Mouse (Mus musculus) lung, embryonic 16.5 days (tissue): ENCODE measurements around the gene Zpr1. TPM values are rescaled to one million over a fixed set of nuclear protein-coding genes. Genes with fewer than 3 reads are reported as not detected.

Experiments used
- ATAC-seq: fragments of 200-750 bp; cut with Nextera tagmentation; 2 replicates; pipeline ENCODE4 v1.8.0; 2017; ENCODE audit warnings: low read depth, mild to moderate bottlenecking, moderate library complexity
- H3K27ac ChIP-seq: fragments of 300-500 bp; sonication (generic); 2 replicates; pipeline ENCODE4 v1.5.1; 2014; ENCODE audit warnings: mild to moderate bottlenecking, control low read depth, low read length
- H3K27me3 ChIP-seq: fragments of 300-500 bp; sonication (generic); 2 replicates; pipeline ENCODE4 v1.6.1; 2014; ENCODE audit warnings: low read depth, low read length, mixed read lengths; ENCODE audit not compliant: control insufficient read depth, insufficient read depth
- H3K36me3 ChIP-seq: fragments of 300-500 bp; sonication (generic); 2 replicates; pipeline ENCODE4 v1.6.1; 2014; ENCODE audit warnings: low read length; ENCODE audit not compliant: control insufficient read depth, insufficient read depth
- H3K4me1 ChIP-seq: fragments of 300-500 bp; sonication (generic); replicated peaks from 2 replicates; pipeline ENCODE4 v1.6.1; 2014; ENCODE audit warnings: low read length, mixed read lengths; ENCODE audit not compliant: control insufficient read depth, insufficient read depth
- H3K4me2 ChIP-seq: fragments of 300-500 bp; sonication (generic); 2 replicates; pipeline ENCODE4 v1.6.1; 2014; ENCODE audit warnings: low read depth, low read length, control low read depth
- H3K4me3 ChIP-seq: fragments of 300-500 bp; sonication (generic); 2 replicates; pipeline ENCODE4 v1.5.1; 2014; ENCODE audit warnings: mild to moderate bottlenecking, low read length, control low read depth
- H3K9ac ChIP-seq: fragments of 300-500 bp; sonication (generic); 2 replicates; pipeline ENCODE4 v1.6.1; 2014; ENCODE audit warnings: low read length, control low read depth
- H3K9me3 ChIP-seq: fragments of 300-500 bp; sonication (generic); 2 replicates; pipeline ENCODE4 v1.6.1; 2016; ENCODE audit warnings: low read length; ENCODE audit not compliant: control insufficient read depth
- WGBS: fragments of 180-500 bp; shearing (Covaris S2); extraction: QIAGEN DNeasy Blood & Tissue Kit; methylation state at CpG from one replicate; pipeline ENCODE4 v1.1.7; 2014; 5-methylcytosine and 5-hydroxymethylcytosine counted together
- polyA plus RNA-seq: library from polyadenylated mRNA; unstranded; fragments of >200 nt; fragmentation: Nextera tagmentation; extraction: Ambion mirVana; gene quantifications from 2 replicates; pipeline ENCODE4 v1.2.1, GENCODE M21; 2015

The Zpr1 gene
- 44.8 and 46.6 TPM in 2 replicates for polyA plus RNA-seq

DNA sequence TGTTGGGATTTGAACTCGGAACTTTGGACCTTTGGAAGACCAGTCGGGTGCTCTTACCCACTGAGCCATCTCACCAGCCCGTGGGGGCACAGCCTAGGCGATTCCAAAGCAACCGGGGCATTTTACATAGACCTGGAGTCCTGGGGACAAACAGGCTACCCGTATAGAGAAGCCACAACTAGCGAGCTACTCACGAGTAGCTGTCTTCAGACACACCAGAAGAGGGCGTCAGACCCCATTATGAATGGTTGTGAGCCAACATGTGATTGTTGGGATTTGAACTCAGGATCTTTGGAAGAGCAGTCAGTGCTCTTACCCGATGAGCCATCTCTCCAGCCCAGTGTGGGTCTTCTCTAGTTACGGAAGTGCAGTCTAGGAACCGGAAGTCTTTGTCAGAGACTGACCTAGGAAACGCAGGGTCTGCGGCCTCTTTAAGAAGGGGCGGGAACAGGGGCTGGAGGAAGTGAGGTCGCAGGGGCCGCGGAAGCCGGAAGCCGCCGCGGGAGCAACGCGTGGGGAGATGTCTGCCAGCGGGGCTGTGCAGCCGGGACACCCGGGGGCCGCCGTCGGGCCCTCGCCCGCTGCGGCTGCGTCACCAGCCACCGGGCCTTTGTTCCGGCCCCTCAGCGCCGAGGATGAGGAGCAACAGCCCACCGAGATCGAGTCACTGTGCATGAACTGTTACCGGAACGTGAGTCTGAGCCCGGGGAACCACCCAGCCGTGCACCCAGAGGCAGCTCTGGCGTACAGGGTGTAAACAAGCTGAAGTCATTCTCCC lies at the start of gene Zpr1:
Zpr1 (plus strand) TSS at position 388 of the 778 bp plus-strand sequence.
- H3K9me3 ChIP-seq: no peaks in the 10 kb centered on the region
- peak within 1 kb of the TSS; percentile 79 for H3K4me2 ChIP-seq
- H3K27ac ChIP-seq: peak within 1 kb of the TSS; percentile 45; the same call in 1 of the 2 replicates
- peaks cover 6% of the 10 kb centered on the region for H3K4me1 ChIP-seq
- WGBS: 5% methylated on average over 45 of the region's 45 CpGs
- peak within 1 kb of the TSS; percentile 82 for H3K4me3 ChIP-seq
- peaks cover 9% of the 10 kb centered on the region for H3K27me3 ChIP-seq
- peaks cover 21% of the 10 kb centered on the region for H3K36me3 ChIP-seq
- ATAC-seq: peak; percentile 96
- H3K9ac ChIP-seq: peak within 1 kb of the TSS; percentile 72

DNA sequence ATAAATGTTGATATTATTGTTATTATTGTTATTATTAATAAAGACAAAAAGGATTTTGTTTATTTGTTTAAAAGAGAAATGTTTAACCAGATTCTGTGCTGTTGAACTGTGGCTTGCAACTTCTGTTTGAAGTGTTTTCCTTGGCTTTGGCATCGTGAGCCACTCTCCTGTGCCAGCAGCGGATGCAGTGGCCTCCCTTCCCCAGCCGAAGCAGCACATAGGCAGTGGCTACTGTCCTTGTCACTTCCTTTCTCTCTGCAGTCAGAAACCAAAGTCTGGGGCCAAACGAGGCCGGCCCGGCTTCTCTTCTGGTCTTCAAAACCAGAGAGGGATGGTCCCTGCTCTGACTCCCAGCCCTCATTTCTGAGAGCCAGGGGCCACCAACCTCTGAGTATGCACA lies 49.8 kb upstream of the Zpr1 start:
- no peaks in the 10 kb centered on the region for H3K4me1 ChIP-seq
- no peak overlapping the region for H3K9ac ChIP-seq
- no peak overlapping the region for H3K4me3 ChIP-seq
- H3K36me3 ChIP-seq: peaks cover 21% of the 10 kb centered on the region
- no peaks in the 10 kb centered on the region for H3K27me3 ChIP-seq
- H3K9me3 ChIP-seq: no peaks in the 10 kb centered on the region
- ATAC-seq: no peak
- H3K27ac ChIP-seq: no peak overlapping the region
- no peak overlapping the region for H3K4me2 ChIP-seq
- WGBS: 76% methylated on average over 6 of the region's 6 CpGs

DNA sequence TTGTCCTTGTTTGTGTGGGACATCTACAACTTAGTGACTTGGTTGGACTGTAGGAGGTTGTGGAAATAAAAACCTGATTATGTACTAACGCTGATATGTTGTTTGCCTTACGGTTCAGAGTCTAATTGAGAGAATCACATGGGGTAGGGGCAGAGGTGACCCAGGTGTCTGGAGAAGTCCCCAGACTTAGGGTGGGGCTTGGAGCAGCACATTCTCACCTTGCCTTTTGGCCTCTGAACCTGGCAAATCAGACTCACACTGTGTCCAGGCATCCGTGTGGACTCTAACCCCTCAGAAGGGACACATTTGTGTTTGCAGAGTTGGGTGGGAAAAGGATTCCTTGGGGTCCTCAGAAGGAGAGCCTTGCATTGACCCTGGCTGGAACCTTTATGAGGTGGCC lies 48.8 kb upstream of the Zpr1 start:
- Histone ChIP-seq H3K4me3 (no peak overlapping the region), H3K27ac (no peak overlapping the region), H3K4me1 (no peaks in the 10 kb centered on the region), H3K36me3 (peaks cover 21% of the 10 kb centered on the region), H3K9me3 (no peaks in the 10 kb centered on the region), H3K4me2 (no peak overlapping the region), H3K9ac (no peak overlapping the region), H3K27me3 (no peaks in the 10 kb centered on the region)
- 77% methylated on average over 3 of the region's 3 CpGs for WGBS
- ATAC-seq: no peak

DNA sequence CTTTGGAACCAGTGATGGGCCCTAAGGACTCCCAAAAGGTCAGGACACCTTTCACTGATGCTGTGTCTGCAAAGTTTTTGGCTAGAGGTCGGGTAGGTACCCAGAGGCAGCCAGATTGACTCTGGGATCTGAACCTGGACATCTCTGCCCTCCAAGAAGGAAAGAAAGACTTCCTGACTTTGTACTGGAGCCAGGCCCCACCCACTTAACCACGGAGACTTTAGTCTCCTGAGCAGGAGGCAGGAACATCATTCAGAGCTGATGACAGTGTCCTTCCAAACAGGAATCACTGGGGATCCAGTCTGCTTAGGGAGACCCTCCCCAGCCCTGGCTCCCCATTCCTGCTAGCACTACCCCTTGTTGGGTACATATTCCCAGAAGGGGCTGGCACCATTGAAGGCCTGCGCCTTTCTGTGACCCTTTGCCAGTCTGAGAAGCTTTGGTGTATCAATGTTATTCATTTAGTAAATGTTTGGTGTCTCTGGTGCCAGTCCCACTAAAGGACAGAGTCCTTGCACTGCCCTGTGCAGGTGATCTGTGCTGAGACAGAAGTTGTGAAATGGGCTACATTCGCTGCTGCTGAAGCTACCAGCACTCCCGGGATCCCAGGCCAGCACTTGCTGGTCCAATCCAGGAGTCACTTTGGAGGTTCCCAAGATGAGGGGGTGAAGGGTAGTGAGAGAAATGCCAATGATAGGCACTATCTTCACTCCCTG lies 47.8 kb upstream of the Zpr1 start:
- H3K27ac ChIP-seq: no peak overlapping the region
- H3K4me1 ChIP-seq: no peaks in the 10 kb centered on the region
- H3K4me3 ChIP-seq: no peak overlapping the region
- H3K9me3 ChIP-seq: no peaks in the 10 kb centered on the region
- no peak overlapping the region for H3K4me2 ChIP-seq
- WGBS: 54% methylated on average over 5 of the region's 5 CpGs
- no peaks in the 10 kb centered on the region for H3K27me3 ChIP-seq
- H3K36me3 ChIP-seq: peaks cover 14% of the 10 kb centered on the region
- ATAC-seq: no peak
- no peak overlapping the region for H3K9ac ChIP-seq

DNA sequence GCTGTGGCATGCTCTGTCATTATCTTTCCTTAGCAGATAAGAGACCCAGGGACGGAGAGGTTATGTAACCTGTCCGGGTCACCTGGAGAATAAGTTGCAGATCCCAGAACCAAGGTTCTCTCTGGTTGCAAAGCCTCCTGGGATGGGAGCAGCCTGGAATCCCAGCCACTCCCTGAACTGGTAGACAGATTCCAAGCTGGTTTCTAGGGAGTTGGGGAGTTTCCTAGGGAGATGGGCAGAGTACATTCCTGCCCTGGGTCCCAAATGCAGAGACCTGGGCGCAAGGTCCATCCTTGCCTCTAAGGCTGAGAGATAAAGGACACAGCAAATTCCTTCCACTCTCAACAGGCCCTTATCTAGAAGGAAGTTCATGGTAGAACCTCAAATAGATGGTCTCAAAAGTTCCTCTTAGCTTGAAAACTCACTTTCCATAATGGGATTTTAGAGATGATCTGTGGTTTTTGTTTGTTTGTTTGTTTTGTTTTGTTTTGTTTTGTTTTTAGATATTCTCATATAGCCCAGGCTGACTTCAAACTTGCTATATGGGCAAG lies 45.7 kb upstream of the Zpr1 start:
- H3K36me3 ChIP-seq: no peaks in the 10 kb centered on the region; the same call in none of the 2 replicates
- no peaks in the 10 kb centered on the region for H3K9me3 ChIP-seq
- H3K27ac ChIP-seq: no peak overlapping the region
- H3K9ac ChIP-seq: no peak overlapping the region
- H3K4me3 ChIP-seq: no peak overlapping the region
- no peaks in the 10 kb centered on the region for H3K27me3 ChIP-seq
- no peak for ATAC-seq
- 78% methylated on average over 3 of the region's 3 CpGs for WGBS
- H3K4me1 ChIP-seq: 0 out of 2 replicates have a peak, but pooled peaks cover 5% of the 10 kb centered on the region
- H3K4me2 ChIP-seq: no peak overlapping the region

DNA sequence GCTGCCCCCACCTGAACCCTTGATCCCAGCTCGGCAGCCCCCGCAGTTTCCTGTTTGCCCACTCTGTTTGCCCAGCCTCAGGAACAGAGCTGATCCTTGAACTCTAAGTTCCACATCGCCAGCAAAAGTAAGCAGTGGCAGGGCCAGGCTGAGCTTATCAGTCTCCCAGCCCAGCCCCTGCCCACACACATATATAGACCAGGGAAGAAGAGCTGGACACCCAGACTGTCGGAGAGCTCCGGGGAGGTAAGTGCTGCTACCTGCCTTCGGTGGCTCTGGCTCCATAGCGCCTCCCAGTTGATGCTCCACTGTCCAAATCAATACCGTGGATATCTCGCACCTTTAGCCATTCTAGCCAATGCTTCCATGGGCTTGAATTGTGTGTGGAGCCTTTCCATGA lies 44.4 kb upstream of the Zpr1 start, which contains the start of gene Apoa1:
Apoa1 (plus strand) TSS at position 90 of the 400 bp plus-strand sequence.
- H3K27me3 ChIP-seq: no peaks in the 10 kb centered on the region
- 43% methylated on average over 9 of the region's 9 CpGs for WGBS
- H3K36me3 ChIP-seq: no peaks in the 10 kb centered on the region
- no peak for ATAC-seq
- no peak within 1 kb of the TSS for H3K9ac ChIP-seq
- no peak within 1 kb of the TSS for H3K4me3 ChIP-seq
- H3K4me1 ChIP-seq: 0 out of 2 replicates have a peak, but pooled peaks cover 5% of the 10 kb centered on the region
- no peaks in the 10 kb centered on the region for H3K9me3 ChIP-seq
- no peak within 1 kb of the TSS for H3K4me2 ChIP-seq
- no peak within 1 kb of the TSS for H3K27ac ChIP-seq

DNA sequence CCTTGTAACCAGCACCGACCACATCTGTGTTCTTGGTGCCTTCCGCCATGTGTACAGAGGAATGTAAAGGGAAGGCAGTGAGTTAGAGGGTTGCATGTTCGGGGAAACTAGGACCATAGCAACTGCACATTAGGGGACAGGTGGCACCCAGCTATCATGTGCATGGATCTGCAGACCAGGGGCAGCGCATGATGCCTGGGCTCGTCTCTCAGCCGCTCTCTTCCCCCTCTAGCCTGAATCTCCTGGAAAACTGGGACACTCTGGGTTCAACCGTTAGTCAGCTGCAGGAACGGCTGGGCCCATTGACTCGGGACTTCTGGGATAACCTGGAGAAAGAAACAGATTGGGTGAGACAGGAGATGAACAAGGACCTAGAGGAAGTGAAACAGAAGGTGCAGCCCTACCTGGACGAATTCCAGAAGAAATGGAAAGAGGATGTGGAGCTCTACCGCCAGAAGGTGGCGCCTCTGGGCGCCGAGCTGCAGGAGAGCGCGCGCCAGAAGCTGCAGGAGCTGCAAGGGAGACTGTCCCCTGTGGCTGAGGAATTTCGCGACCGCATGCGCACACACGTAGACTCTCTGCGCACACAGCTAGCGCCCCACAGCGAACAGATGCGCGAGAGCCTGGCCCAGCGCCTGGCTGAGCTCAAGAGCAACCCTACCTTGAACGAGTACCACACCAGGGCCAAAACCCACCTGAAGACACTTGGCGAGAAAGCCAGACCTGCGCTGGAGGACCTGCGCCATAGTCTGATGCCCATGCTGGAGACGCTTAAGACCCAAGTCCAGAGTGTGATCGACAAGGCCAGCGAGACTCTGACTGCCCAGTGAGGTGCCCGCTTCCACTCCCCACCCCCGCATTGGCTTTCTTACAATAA lies 43.1 kb upstream of the Zpr1 start:
- 14% methylated on average over 37 of the region's 37 CpGs for WGBS
- H3K9me3 ChIP-seq: no peaks in the 10 kb centered on the region
- H3K4me1 ChIP-seq: 0 out of 2 replicates have a peak, but pooled peaks cover 5% of the 10 kb centered on the region
- H3K27me3 ChIP-seq: no peaks in the 10 kb centered on the region
- ATAC-seq: peak; percentile 95
- H3K36me3 ChIP-seq: no peaks in the 10 kb centered on the region
- peak overlapping the region; percentile 74 for H3K4me2 ChIP-seq
- no peak overlapping the region for H3K27ac ChIP-seq
- H3K4me3 ChIP-seq: peak overlapping the region; percentile 45
- H3K9ac ChIP-seq: peak overlapping the region; percentile 33

DNA sequence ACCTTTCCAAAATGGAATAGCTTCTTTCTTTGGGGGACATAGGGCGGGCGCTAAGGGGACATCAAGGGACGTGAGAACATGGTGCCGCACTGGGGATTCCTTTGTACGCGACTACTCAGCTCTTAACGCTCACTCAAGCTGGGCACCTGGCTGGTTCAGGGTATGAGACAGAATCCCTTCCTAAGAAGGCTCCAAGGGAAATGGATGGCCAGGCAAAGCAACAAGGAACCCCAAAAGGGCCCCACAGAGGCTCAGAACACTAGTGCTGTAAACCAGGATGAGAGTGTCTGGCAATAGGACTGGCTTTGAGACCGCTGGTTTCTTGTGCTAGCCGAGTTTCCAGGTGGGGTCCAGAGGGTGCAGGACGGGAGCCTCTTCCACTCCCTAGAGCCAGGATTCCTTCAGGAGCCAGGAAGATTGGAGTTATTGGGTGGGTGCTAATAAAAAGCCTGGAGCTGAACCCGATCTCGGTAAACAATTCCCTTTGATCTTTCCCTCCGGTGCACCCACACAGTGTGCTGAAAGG lies 42.4 kb upstream of the Zpr1 start:
- no peaks in the 10 kb centered on the region for H3K27me3 ChIP-seq
- H3K4me3 ChIP-seq: peak overlapping the region; percentile 45
- no peak overlapping the region for H3K27ac ChIP-seq
- 0 out of 2 replicates have a peak, but pooled peaks cover 5% of the 10 kb centered on the region for H3K4me1 ChIP-seq
- H3K9me3 ChIP-seq: no peaks in the 10 kb centered on the region
- 0 out of 2 replicates have a peak, but pooled peaks have one; percentile 8 for ATAC-seq
- no peaks in the 10 kb centered on the region for H3K36me3 ChIP-seq
- WGBS: 16% methylated on average over 13 of the region's 13 CpGs
- H3K4me2 ChIP-seq: peak overlapping the region; percentile 74
- peak overlapping the region; percentile 33 for H3K9ac ChIP-seq
